Mouse (Mus musculus) heart, adult 18-20 months (tissue): ENCODE measurements around the gene Dclk3. TPM values are rescaled to one million over a fixed set of nuclear protein-coding genes. Genes with fewer than 3 reads are reported as not detected.

ENCODE experiments used
- DNase-seq, 2 experiments: peaks; one replicate each; pipeline ENCODE4 v3.0.0; 2021 to 2022; ENCODE audit warnings: mixed read lengths in 1 of 2
- total RNA-seq, 2 experiments: library from RNA; stranded (reverse); gene quantifications; 2 replicates each; pipeline ENCODE4 v1.2.3; 2021

Dclk3 gene
- total RNA-seq, 2 experiments from 2014 or later, result 0.07 to 0.36 TPM

DNA sequence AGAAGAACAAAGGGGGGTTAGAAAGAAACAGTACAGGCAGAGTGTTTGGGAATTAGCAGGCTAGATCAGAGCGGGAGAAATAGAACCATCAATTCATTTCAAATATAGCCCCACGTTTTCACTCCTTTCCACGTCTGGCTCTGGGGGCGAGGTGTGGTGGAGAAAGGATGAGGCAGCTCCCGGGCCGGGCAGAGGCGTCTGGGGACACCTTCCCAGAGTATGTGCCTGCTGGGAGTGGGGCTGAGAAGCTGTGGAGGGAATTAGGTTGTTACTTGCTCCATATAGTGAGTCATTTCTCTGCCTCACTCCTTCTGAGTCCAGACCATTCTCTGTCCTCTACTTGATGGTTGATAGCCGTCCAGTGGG lies 938 bp downstream of the Dclk3 start:
- DNase-seq, result no peak

DNA sequence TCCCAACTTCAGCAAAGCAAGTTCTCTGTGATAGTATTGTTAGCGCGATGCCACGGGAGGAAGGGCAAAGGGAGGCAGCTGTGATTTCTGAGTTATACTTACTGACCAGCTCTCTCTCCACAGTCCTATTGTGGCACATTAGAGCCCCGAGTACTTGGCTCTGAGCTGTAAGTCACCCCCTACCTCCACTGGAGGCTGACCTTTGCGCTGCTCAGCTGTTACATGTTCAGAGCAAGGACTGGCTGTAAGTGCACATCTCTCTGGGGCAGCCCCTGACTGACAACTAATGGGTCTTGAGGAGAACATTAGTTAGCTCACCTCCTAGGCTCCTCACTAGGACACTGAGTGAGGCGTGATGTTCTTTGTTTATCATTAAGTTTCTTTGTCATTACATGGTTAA lies 1.6 kb downstream of the Dclk3 start:
- DNase-seq, result no peak

DNA sequence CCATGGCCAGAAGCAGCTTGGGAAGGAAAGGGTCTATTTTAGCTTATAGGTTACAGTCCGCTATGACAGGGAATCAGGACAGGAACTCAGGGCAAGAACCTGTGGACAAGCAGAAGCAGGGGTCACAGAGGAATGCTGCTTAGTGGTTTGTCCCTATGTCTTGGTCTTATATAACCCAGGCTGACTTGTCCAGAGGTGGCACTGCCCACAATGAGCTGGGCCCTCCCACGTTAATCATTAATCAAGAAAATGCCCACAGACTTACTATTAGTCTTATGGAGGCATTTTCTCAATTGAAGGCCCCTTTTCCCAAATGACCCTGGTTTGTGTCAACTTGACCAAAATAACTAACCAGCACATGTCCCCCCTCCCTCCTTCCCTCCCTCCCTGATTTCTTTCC lies 2.3 kb downstream of the Dclk3 start:
- no peak for DNase-seq

DNA sequence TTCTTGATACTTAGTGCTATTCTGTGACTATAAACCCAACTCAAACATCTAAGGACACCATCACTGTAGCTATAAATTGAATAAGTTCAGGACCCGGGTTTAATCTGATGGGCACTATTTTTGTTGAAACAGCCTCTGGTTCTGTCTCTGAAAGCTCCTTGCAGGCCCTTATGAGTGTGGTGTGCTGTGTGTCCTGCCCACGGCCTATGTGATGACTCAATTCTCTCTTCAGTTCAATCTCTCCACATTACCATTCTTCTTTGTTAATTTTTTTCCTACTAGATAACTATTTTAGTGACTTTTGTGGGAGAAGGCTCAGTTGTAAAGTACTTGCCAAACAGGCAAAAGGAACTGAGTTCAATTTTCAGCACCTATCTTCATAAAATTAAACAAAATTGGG lies 7.3 kb downstream of the Dclk3 start:
- DNase-seq, result no peak

DNA sequence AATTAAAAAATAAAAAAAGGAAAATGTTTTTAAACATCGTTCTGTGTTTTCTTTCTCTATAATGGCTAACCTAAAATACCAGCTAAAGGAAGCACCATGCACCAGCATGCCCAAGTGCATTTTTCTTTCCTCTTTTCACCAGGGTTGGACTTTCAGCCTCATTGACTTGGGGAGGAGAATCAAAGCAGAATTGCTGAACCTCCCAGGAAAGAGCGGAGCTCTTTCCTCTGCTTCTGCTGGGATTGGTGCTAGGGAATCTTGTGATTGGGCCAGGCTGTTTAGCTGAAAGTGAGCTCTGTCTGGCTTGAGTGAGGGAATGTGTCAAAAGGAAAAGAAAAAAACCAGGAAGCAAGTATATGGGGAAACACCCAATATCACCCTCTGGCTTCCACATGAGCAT lies 10.1 kb downstream of the Dclk3 start:
- DNase-seq, result no peak

DNA sequence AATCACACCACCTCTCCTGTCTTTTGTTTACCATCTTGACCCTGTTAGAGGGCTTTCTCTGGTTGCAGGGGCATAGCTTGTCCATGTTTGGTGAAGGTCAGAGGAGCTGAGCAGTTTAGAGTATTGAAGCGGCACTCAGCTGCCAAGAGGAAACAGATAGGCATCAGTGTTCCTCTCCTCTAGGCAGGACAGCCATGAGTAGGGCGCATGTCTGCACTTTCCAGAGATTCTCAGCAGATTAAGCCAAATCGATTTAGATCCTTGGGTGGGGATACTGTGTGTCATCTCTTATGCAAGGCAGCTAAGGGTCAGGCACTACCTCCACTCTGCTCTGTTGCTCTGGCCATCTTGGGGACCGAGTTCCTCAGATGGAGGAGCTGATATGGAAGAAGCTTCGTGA lies 11.0 kb downstream of the Dclk3 start:
- DNase-seq, result no peak

DNA sequence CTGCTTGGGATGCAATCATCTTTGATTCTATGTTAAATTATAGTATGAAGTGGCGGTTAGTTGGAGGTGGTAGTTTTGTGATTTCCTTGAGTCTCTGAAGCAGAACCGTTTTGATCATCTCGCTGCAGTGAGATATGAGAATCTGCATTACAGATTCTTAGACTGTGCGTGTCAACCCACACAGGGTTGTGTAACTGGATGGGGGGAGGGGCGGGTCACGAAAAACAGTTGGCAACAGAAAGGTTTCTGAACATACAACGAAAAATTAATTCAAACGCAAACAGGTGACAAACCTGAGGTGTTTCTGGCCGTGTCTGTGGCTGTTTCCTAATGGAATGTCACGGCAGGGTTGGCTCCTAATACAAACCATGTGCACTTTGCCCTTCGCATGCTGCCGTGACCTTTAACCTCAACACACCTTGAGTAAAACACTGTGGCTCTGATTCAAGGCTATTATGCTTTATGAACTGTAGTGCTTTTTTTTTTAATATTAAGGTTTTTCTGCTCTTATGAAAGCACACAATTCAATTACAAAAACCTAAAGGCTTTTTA lies 12.0 kb downstream of the Dclk3 start:
- no peak for DNase-seq

DNA sequence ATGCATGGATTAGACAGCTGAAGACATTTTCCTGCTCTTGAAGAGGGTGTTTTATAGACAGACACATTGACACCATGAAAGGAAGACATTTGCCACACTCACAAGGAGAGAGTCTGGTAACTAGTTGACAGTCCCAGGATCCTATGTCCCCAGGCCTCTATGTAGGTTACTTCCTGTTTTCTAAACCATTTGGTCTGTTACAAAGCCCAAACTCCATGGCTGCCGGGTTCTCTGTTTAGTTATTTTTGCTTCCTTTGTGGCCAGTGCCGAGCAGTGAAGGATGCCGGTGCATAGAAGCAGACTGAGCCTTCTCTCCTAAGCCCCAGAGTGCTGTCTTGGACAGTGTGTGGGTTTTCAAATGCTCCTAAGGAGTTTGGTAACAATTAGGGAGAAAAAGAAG lies 15.0 kb downstream of the Dclk3 start:
- no peak for DNase-seq

DNA sequence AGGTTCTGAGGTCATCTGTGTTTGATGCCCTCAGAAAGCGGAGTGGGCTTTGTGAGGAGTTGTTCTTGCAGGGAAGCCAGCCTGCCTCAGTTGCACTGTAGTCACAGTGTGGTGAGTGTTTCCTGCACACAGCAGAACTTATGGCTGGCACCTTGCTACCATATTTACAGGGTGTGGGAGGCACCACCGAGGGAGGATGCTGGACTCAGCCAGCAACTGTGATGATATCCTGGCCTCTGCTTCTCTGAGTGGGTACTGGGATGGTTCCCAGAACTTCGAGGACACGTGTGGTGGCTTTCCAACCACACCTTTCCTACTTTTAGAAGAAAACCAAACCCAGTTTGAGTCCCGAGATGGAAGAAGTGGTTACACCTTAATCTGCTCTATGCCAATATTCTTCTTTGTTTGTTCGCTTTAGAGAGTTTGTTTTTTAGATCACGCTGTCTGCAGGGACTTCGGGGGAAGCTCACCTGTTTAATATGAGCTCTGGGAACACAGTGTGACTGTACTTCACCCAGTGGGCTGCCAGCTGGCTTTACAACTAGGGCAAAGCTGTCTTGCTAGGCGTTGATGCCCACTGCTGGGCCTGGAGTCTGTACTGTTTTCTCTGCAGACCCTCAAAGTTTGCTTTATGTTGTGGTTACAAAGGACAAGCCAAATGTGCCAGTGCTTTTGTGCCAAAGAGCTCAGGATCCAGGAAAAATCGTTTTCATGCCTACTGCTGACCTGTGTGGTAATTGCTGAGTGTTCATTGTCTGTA lies 18.5 kb downstream of the Dclk3 start:
- no peak for DNase-seq

DNA sequence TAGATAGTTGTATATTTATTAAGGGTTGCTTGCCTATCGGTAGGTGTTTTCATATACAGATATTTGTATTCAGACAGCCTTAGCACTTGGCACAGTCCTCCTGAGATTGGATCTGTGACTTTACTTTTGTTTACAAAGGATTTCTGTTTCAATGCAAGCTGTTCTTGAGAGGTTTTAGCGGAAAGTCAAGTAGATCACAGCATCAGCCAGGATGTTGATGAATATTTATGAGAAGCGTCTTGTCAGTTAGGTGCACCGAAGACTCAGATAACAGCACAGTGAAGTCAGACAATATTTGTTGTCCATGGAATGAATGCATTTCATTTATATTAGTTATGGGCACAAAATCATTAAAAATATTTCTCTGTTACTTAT lies 19.0 kb downstream of the Dclk3 start:
- no peak for DNase-seq

DNA sequence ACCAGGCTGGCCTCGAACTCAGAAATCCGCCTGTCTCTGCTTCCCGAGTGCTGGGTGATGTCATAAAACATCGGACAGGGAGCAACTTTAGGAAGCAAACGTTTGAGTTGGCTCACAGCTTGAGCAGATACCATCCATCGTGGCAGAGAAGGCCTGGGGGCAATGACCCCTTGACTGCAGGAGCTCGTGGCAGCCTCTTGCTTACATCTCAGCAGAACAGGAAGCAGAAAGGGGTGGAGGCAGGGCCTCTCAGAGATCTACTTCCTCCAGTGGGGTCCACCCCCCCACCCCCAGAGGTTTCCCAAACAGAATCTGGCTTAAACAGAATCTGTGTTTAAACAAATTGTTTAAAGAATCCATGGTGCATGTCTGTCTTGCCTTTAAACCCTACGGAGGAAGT lies 20.6 kb downstream of the Dclk3 start:
- DNase-seq, result no peak

DNA sequence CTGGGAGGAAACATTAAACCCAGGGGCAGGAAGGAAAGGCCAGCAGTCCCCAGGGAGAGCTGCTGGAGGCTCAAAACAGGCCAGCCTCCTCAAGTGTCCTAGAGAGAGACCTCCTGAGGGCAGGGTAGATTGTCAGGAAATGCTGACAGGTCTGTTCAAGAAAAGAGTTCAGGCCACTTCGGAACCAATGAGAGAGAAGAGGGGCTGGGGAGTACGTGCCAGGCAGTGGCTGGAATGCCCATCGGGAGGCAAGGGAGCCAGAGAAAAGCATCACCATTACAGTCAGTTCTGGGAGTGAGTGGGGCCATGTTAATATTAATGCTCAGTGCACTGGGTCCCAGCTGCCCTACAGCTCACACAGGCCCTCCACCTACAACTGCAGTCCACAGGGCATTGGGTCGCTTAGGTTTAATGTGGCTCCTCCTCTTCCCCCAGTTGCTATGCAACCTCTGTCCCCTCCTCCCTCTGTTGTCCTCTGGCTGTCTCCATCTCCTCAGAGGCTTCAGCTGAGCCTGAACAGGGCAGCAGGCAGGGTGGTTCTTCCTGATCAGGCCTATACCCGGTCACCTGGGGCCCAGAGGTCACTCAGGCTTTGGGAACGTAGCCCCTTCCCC lies 21.4 kb downstream of the Dclk3 start:
- DNase-seq, result no peak

DNA sequence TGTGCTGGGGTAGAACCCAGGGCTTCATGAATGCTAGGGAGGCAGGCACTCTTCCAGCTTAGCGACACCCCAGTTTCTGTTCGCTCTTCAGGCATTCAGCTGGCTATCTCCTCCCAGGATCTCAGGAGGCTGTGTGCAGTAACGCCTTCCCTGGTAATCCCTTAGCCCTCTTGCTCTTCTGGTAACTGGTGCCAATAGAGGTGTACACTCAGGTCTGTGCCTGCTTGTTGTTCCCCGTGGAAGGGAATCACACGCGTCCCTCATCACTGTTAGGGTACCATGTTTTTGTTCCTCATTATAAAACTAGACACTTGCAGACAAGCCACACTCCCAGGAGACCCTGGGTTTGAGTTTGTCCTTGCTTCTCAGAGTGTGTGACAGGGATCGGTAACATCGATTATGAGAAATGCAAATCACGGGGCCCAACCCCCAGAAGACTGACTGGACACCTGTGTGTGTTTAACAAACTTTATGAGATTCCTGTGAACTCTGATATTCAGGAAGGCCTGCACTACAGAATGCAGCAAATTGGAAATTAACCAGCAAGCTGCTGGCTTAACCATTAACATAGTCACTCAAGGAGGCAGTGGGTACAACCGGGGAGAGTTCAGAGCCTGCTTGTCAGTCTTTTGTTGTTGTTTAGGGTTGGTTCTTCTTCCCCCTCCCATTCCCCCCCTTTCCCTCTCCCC lies 22.7 kb downstream of the Dclk3 start:
- DNase-seq, result no peak

DNA sequence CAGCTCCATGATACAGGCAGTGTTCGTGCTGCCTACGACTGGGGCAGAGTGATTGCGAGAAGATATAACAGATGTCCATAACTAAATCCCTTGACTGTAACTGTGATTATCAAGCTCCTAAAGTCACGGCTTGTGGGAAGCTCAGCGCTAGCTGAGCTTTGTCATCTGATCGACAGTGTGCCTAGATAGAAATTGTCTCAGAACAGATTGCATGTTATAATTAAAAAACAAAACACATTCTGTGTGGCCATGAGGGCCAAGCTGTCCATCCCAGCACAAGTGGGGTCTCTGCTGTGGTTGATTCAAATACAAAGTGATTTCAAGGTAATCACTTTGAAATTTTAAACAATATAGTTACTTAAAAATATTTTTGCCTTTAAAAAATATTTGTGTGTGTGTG lies 26.8 kb downstream of the Dclk3 start:
- no peak for DNase-seq

DNA sequence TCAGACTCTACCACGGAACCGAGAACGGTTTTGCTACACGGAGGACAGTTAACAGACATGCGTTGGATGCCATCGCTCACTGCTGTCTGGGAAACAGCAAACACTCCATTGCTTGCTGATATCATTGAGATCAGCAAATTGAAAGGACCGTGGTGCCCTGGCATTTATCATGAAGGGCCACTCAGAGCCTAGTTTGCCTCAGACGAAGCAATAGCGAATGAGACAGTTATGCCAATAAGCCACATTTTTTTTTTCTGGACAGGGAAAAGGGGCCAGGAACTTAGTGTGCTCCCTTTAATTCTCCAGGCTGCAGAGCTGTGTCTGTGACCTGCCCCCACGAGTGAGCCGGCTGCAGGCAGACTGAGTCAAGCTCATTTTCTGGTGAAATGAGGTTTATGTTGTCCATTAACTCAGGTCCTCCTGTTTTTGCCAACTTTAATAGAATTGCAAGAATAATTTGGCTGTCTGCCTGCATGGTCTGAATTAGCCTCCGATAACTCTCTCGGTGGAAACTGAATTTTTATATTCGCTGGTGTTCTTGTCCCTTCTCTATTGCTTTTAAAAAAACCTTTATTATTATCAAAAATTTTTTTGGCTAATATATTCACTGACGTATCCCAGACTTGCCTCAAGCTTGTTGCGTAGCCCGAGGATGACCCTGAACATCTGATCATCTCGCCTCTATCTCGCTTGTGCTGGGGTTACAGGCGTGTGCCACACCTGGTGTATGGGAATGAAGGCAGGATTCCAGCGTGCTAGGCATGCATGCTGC lies 35.0 kb downstream of the Dclk3 start:
- DNase-seq, result peak in 1 of 2 experiments; percentile 23

DNA sequence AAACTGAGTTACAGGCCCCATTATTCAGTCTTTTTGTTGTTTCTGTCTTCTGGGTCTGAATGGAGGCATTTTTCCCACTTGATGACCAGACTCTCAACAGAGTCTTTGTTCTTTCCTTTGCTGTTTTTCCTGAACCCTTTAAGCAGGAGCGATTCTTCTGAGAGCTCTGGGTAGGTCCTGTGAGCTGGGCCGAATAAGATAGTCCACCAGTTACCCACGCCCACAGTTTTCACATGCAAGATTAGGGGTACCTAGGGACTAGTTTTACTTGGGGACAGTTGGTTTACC lies 35.5 kb downstream of the Dclk3 start:
- no peak for DNase-seq

DNA sequence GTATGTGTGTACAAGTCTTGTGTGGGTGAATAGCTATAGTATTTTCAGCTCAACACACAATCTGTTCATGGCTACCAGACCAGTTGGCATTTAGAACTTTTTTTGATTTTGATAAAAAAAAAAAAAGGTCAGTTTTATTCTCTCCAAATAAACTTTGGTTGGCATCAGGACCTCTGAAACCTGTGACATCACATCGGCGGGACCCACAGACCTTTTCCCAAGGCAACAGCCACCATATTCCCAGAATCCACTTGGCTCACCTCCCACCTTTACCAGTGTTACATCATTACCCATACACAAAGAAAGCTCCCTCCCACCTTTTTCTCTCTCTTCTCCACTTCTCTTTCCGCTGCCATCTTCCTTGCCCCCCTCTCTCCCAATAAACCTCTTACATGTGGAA lies 36.4 kb downstream of the Dclk3 start:
- DNase-seq, result no peak

DNA sequence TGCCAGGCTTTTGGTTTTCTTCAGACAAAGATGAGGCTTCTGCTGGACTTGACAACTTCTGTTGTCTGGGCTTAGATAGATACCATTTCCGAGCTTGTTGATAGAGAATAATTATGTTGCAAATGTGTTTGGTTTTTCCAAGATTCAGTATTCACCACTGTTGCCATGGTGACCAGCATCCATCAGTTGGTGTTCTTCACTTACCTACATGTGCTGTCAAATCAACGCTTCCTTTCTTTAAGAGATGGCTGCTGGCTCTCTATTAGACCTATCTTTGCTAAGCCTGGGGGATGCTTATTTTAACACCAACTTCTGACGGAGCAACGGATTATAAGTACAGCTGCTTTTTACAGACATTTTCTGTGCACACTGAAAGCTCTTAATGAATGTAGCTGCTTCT lies 37.1 kb downstream of the Dclk3 start:
- DNase-seq, result no peak

DNA sequence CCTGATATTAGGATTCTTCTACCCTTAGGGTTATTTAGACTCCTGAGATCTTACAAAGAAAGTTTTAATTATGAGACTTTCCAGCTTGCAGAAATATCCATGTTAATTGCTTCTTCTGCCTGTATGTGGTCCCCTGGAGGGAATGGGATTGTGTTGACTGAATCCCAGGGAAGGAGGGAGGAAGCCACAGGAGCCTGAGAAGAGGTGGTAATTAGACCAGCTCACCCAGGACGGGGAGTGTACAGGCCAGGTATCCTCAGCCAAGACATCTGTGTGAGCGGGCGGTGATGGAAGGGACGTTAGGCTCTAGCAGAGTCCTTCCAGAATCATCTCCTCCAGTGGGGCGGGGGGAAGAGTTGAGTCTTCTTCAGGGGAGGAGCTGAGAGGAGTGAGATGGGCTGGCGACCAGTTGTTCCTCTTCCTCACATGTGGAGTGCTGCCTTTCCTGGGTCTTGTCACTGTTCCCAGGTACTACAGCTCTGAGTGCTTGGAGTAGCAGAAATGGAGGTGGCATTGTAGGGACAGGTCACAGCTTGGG lies 37.7 kb downstream of the Dclk3 start:
- no peak for DNase-seq

DNA sequence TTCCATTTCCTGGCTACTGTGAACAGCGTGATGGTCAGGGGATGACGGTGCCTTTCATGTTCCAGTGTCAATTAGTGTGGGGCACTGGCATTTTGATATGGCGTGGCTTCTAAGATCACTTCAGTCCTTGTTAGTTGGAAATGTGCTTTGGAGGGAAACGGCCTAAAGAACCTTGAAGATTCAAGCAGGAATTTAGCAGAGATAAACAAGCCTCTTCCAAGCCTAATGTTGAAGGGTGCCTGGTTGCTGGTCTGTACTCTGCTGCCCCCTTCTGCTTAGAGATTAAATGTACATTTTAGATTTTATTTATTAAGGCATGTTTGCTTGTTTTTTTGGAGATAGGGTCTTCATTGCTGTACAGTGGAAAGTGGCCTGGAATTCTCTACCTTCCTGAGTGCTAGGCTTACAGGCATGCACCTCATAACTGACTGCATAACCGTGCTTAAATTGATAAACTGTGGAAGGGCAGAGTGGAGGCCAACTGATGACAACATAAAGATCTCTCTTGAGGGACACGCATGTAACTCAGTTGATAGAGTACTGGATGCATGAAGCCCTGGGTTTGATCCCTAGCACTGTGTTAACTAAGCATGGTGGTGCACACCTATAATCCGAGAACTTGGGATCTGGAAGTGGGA lies 40.1 kb downstream of the Dclk3 start:
- peak in 1 of 2 experiments; percentile 38 for DNase-seq

DNA sequence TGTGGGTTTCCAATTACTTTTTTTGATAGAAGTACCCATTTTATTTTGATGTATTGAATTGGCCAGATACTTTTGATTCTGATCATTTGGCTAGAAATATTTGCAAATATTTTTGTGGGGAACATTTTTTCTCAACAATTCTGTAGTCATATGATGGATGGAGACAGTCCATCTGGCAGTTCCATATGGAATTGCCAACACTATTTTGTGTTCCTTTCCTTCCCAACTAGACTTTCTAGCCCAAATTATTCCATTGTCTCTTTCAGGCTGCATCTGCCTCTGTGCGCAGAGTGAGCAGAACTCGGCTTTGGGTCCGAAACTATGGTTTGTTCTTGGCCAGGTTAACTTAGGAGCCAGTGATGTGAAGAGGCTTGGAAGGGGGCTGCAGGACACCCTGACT lies 42.1 kb downstream of the Dclk3 start:
- DNase-seq, result no peak
